18 mouse cellular contexts compared by ENCODE assay signal in genomic region chr1:58303009-58303408, GRCm38 (mm10). TPM values are rescaled to one million over a fixed set of nuclear protein-coding genes. Genes with fewer than 3 reads are reported as not detected.
"Had no signal": no experiment of that assay in that cellular context is flagged by ENCODE, and none has a peak within 500 bp of the region (broad histone marks: within the 10 kb centered on the region; RNA-seq: fewer than 3 reads in every experiment).

No protein-coding gene starts in this region.

- H3K4me2 ChIP-seq: intestine, embryonic 15.5 days; kidney, embryonic 15.5 days; liver, embryonic 11.5 days; lung, embryonic 14.5 days; midbrain, embryonic 12.5 days; midbrain, embryonic 15.5 days had no signal

- DNase-seq: kidney, adult 11 months; kidney, adult 8-10 months; kidney, postnatal 36 days had no signal

- H3K4me3 ChIP-seq: intestine, embryonic 15.5 days; kidney, embryonic 15.5 days; midbrain, embryonic 12.5 days; midbrain, embryonic 15.5 days had no signal

- H3K9ac ChIP-seq: intestine, embryonic 15.5 days; kidney, embryonic 15.5 days; liver, embryonic 14.5 days; liver, postnatal 0 days; lung, embryonic 14.5 days; midbrain, embryonic 12.5 days; midbrain, embryonic 15.5 days had no signal

- H3K4me1 ChIP-seq: midbrain, embryonic 12.5 days; midbrain, embryonic 15.5 days had no signal

- ATAC-seq: midbrain, embryonic 15.5 days had no signal

- H3K36me3 ChIP-seq: intestine, embryonic 15.5 days; kidney, embryonic 15.5 days; midbrain, embryonic 12.5 days; midbrain, embryonic 15.5 days had no signal

- H3K27ac ChIP-seq: liver, embryonic 14.5 days; macrophage; midbrain, embryonic 12.5 days; midbrain, embryonic 15.5 days had no signal

- H3K27me3 ChIP-seq: intestine, embryonic 15.5 days; kidney, embryonic 15.5 days; midbrain, embryonic 12.5 days; midbrain, embryonic 15.5 days had no signal

- H3K9me3 ChIP-seq: intestine, embryonic 15.5 days; kidney, embryonic 15.5 days; midbrain, embryonic 12.5 days; midbrain, embryonic 15.5 days had no signal

RNA-seq across cellular contexts. Expression of gene Aox2, which starts 24.9 kb away (rescaled TPM):
- total RNA-seq: layer of hippocampus, postnatal 25 days; left cerebral cortex, adult 18-20 months; left cerebral cortex, postnatal 25 days had no signal
- polyA plus RNA-seq: limb, embryonic 11.5 days; liver, embryonic 11.5 days; lung, embryonic 14.5 days; midbrain, embryonic 12.5 days; midbrain, embryonic 15.5 days; neural tube, embryonic 11.5 days; neural tube, embryonic 14.5 days had no signal
